Mouse (Mus musculus): ENCODE results near the gene Kcnmb4. TPM values are rescaled to one million over a fixed set of nuclear protein-coding genes. Genes with fewer than 3 reads are reported as not detected.

The Kcnmb4 gene
- polyA plus RNA-seq, 1 experiment from 2014 or later, result 27.5 TPM

DNA sequence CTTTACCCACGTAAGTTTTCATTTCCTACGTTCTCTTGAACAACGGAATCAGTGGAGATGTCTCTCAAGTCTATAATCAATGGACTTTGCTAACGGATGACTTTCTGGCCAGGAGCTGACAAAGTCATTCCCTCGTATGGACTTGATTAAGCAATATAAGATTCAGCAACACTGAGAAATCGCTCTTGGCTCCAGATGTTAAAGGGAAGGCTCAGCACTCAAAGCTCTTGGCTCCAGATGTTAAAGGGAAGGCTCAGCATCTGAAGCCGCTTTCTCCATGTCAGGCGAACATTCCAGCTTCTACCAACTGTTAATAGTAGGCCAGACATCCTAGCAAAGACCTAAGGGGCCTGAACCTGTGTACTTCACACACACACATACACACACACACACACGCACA, 26.5 kb downstream of the Kcnmb4 start:
- Histone ChIP-seq H3K9me3 (no peaks in the 10 kb centered on the region), H3K4me1 (replicated peaks) (0 out of 2 replicates have a peak, but pooled peaks cover 3% of the 10 kb centered on the region), H3K9ac (no peak overlapping the region), H3K27ac (no peak overlapping the region), H3K27me3 (no peaks in the 10 kb centered on the region), H3K4me2 (no peak overlapping the region), H3K4me3 (no peak overlapping the region), H3K36me3 (peaks cover 15% of the 10 kb centered on the region)
- 89% methylated on average over 9 of the region's 9 CpGs for WGBS
- ATAC-seq (ENCODE audit: low FRiP score), result no peak

GRCm38 (mm10) chr10:116446040-116446439, 27.6 kb downstream of the Kcnmb4 start:
- H3K4me2 ChIP-seq, result no peak overlapping the region
- no peaks in the 10 kb centered on the region for H3K9me3 ChIP-seq
- no peak overlapping the region for H3K27ac ChIP-seq
- no peaks in the 10 kb centered on the region for H3K27me3 ChIP-seq
- WGBS, result 94% methylated on average over 11 of the region's 12 CpGs
- no peak overlapping the region for H3K4me3 ChIP-seq
- ATAC-seq (ENCODE audit: low FRiP score), result no peak
- H3K9ac ChIP-seq, result no peak overlapping the region
- H3K36me3 ChIP-seq, result peaks cover 15% of the 10 kb centered on the region
- 0 out of 2 replicates have a peak, but pooled peaks cover 3% of the 10 kb centered on the region for H3K4me1 ChIP-seq (replicated peaks)

DNA sequence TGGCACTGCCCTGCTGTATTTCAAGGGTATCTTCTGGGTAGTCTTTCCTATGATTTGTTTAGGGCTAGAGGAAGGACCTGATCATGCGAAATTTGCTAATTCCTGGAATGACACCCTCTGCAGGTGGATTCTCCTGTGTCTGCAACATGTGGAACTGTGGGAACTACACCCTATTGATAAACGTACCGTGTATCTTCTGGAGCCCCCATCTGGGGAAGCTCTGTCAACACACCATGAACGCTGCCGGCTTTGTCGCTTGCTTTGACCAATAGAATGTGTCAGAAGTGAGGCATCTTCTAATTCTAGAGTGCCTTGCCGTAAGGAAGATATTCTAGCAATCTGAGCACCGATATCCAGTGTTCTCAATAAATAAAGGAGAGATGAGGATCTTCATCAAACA, 28.9 kb downstream of the Kcnmb4 start:
- Histone ChIP-seq H3K4me1 (replicated peaks) (no peaks in the 10 kb centered on the region), H3K36me3 (peaks cover 19% of the 10 kb centered on the region), H3K4me2 (no peak overlapping the region), H3K4me3 (no peak overlapping the region), H3K27ac (no peak overlapping the region), H3K9ac (no peak overlapping the region), H3K9me3 (no peaks in the 10 kb centered on the region), H3K27me3 (no peaks in the 10 kb centered on the region)
- no peak for ATAC-seq (ENCODE audit: low FRiP score)
- 95% methylated on average over 8 of the region's 8 CpGs for WGBS

DNA sequence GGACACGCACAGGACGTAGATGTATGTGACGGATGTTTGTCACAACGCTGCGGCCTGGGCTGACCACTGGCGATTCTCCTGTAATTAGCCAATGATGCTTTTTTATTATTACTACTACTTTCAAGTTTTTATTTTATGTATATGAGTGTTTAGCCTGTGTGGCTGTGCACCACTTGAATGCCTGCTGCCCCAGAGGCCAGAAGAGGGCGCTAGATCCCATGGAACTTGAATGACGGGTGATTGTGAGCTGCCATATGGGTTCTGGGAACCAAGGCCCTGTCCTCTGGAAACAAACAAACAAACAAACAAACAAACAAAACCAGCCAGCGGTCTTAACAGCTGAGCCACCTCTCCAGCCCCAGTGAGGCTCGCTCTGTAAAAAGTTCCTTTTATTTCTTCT, 29.3 kb downstream of the Kcnmb4 start:
- Histone ChIP-seq H3K4me1 (replicated peaks) (no peaks in the 10 kb centered on the region), H3K4me2 (no peak overlapping the region), H3K9me3 (0 out of 2 replicates have a peak, but pooled peaks cover under 1% of the 10 kb centered on the region), H3K4me3 (no peak overlapping the region), H3K27me3 (no peaks in the 10 kb centered on the region), H3K27ac (no peak overlapping the region), H3K9ac (no peak overlapping the region), H3K36me3 (peaks cover 20% of the 10 kb centered on the region)
- ATAC-seq (ENCODE audit: low FRiP score), result no peak
- 97% methylated on average over 10 of the region's 10 CpGs for WGBS

DNA sequence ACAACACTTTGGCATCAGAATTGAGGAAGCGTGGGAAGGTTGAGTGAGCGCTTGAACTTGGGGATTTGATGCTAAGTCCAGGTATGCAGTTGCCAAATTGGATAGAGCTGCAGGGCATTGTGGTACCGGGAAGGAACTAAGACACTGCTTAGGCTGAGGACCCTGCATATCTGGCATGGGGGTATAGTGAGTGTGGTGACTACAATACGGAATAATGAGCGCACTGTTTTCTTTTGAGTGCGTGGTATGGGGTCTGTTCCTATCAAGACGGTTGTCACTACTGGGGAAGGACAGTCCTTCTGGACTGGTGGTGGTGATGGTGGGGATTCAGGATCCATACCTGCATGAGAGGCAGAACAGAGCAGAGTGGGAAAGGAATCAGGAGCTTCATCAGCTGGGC, 32.7 kb downstream of the Kcnmb4 start:
- no peaks in the 10 kb centered on the region for H3K27me3 ChIP-seq
- H3K9me3 ChIP-seq, result peaks cover 8% of the 10 kb centered on the region; the same call in 1 of the 2 replicates
- H3K9ac ChIP-seq, result no peak overlapping the region
- H3K4me1 ChIP-seq (replicated peaks), result no peaks in the 10 kb centered on the region
- no peak overlapping the region for H3K27ac ChIP-seq
- no peak overlapping the region for H3K4me3 ChIP-seq
- 94% methylated on average over 7 of the region's 7 CpGs for WGBS
- no peak overlapping the region for H3K4me2 ChIP-seq
- no peak for ATAC-seq (ENCODE audit: low FRiP score)
- H3K36me3 ChIP-seq, result peaks cover 29% of the 10 kb centered on the region

GRCm38 (mm10) chr10:116440088-116440487, 33.6 kb downstream of the Kcnmb4 start:
- 93% methylated on average over 10 of the region's 10 CpGs for WGBS
- no peak overlapping the region for H3K4me3 ChIP-seq
- ATAC-seq (ENCODE audit: low FRiP score), result no peak
- no peak overlapping the region for H3K9ac ChIP-seq
- peaks cover 28% of the 10 kb centered on the region for H3K36me3 ChIP-seq
- H3K4me1 ChIP-seq (replicated peaks), result no peaks in the 10 kb centered on the region
- H3K27me3 ChIP-seq, result no peaks in the 10 kb centered on the region
- no peak overlapping the region for H3K27ac ChIP-seq
- no peak overlapping the region for H3K4me2 ChIP-seq
- H3K9me3 ChIP-seq, result peaks cover 8% of the 10 kb centered on the region; the same call in 1 of the 2 replicates

GRCm38 (mm10) chr10:116435455-116435854, 38.2 kb downstream of the Kcnmb4 start:
- H3K9ac ChIP-seq, result no peak overlapping the region

GRCm38 (mm10) chr10:116432421-116432820, 41.3 kb downstream of the Kcnmb4 start:
- Histone ChIP-seq H3K4me1 (replicated peaks) (no peaks in the 10 kb centered on the region), H3K27me3 (no peaks in the 10 kb centered on the region), H3K36me3 (peaks cover 15% of the 10 kb centered on the region), H3K9ac (no peak overlapping the region), H3K9me3 (peaks cover 8% of the 10 kb centered on the region; the same call in 1 of the 2 replicates), H3K4me2 (no peak overlapping the region), H3K4me3 (no peak overlapping the region), H3K27ac (no peak overlapping the region)
- WGBS, result 81% methylated on average over 7 of the region's 7 CpGs
- no peak for ATAC-seq (ENCODE audit: low FRiP score)

More at GRCm38 (mm10) chr10:116435455-116435854, 38.2 kb downstream of the Kcnmb4 start:
- Histone ChIP-seq H3K27me3 (no peaks in the 10 kb centered on the region), H3K4me2 (no peak overlapping the region), H3K36me3 (peaks cover 10% of the 10 kb centered on the region), H3K4me1 (replicated peaks) (no peaks in the 10 kb centered on the region), H3K4me3 (no peak overlapping the region), H3K27ac (no peak overlapping the region), H3K9me3 (peaks cover 8% of the 10 kb centered on the region; the same call in 1 of the 2 replicates)
- ATAC-seq (ENCODE audit: low FRiP score), result no peak
- WGBS, result 82% methylated on average over 12 of the region's 12 CpGs

- peaks cover 24% of the 10 kb centered on the region for H3K36me3 ChIP-seq
- no peak for ATAC-seq (ENCODE audit: low FRiP score)
- 94% methylated on average over 26 of the region's 26 CpGs for WGBS
- peaks cover 8% of the 10 kb centered on the region; the same call in 1 of the 2 replicates for H3K9me3 ChIP-seq
- H3K27me3 ChIP-seq, result no peaks in the 10 kb centered on the region
- no peak overlapping the region for H3K4me2 ChIP-seq
- H3K4me3 ChIP-seq, result no peak overlapping the region
- no peaks in the 10 kb centered on the region for H3K4me1 ChIP-seq (replicated peaks)
- no peak overlapping the region for H3K27ac ChIP-seq
- no peak overlapping the region for H3K9ac ChIP-seq
Observed at GRCm38 (mm10) chr10:116428026-116428780, 45.5 kb downstream of the Kcnmb4 start.

DNA sequence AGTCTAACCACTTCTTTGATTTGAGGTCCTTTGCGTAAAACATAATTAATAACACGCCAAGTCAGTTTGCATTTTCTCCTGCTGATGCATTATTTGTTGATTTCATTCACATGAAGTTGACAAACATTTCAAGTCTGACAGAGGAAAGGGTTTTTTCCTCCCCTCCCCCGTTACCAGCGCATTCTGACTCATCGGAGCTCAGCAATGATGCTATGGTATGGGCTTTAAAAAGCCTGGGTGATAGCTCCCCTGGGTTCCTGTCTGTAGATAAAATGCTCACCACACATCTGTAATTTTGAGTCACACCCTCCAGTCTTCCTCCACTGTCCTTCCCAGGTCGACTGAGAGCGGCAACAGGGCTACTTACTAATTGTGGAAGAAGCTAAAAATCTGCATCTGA, 47.5 kb downstream of the Kcnmb4 start:
- no peaks in the 10 kb centered on the region for H3K27me3 ChIP-seq
- no peak overlapping the region for H3K4me2 ChIP-seq
- no peaks in the 10 kb centered on the region for H3K4me1 ChIP-seq (replicated peaks)
- no peak for ATAC-seq (ENCODE audit: low FRiP score)
- 87% methylated on average over 7 of the region's 7 CpGs for WGBS
- peaks cover 24% of the 10 kb centered on the region for H3K36me3 ChIP-seq
- H3K27ac ChIP-seq, result no peak overlapping the region
- no peak overlapping the region for H3K9ac ChIP-seq
- peaks cover 11% of the 10 kb centered on the region; the same call in 1 of the 2 replicates for H3K9me3 ChIP-seq
- H3K4me3 ChIP-seq, result no peak overlapping the region

DNA sequence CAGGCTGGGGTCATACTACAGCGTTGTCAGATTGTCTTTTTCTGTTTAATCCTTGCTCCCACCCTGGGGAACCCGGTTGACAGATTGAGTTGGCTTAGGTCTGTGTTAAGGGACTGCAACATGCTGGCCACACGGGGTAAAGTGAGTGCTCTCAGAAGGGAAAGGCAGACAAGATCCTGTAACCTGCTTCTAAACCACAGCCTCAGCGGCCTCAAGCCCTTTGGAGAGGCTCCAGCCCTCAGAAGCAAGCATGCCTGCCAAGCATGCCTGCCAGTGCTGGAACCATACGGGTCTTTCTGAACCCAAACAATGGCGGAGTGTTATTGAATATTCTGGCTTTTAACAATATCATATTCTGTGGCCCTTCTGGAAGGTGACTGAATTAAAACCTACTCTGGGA, 48.8 kb downstream of the Kcnmb4 start:
- Histone ChIP-seq H3K4me1 (replicated peaks) (0 out of 2 replicates have a peak, but pooled peaks cover 6% of the 10 kb centered on the region), H3K9me3 (peaks cover 11% of the 10 kb centered on the region; the same call in 1 of the 2 replicates), H3K36me3 (peaks cover 24% of the 10 kb centered on the region), H3K27ac (no peak overlapping the region), H3K4me3 (no peak overlapping the region), H3K9ac (no peak overlapping the region), H3K4me2 (no peak overlapping the region), H3K27me3 (no peaks in the 10 kb centered on the region)
- ATAC-seq (ENCODE audit: low FRiP score), result no peak
- WGBS, result 87% methylated on average over 6 of the region's 6 CpGs

GRCm38 (mm10) chr10:116422551-116422950, 51.1 kb downstream of the Kcnmb4 start:
- Histone ChIP-seq H3K4me3 (no peak overlapping the region), H3K4me1 (replicated peaks) (0 out of 2 replicates have a peak, but pooled peaks cover 6% of the 10 kb centered on the region), H3K36me3 (peaks cover 13% of the 10 kb centered on the region), H3K4me2 (no peak overlapping the region), H3K9ac (no peak overlapping the region), H3K9me3 (0 out of 2 replicates have a peak, but pooled peaks cover 3% of the 10 kb centered on the region), H3K27me3 (no peaks in the 10 kb centered on the region), H3K27ac (no peak overlapping the region)
- no peak for ATAC-seq (ENCODE audit: low FRiP score)
- WGBS, result 94% methylated on average over 2 of the region's 2 CpGs

GRCm38 (mm10) chr10:116420976-116421375, 52.7 kb downstream of the Kcnmb4 start:
- Histone ChIP-seq H3K9me3 (0 out of 2 replicates have a peak, but pooled peaks cover 3% of the 10 kb centered on the region), H3K4me2 (no peak overlapping the region), H3K27ac (no peak overlapping the region), H3K9ac (no peak overlapping the region), H3K4me1 (replicated peaks) (peaks cover 14% of the 10 kb centered on the region), H3K36me3 (peaks cover 9% of the 10 kb centered on the region), H3K27me3 (no peaks in the 10 kb centered on the region), H3K4me3 (no peak overlapping the region)
- no peak for ATAC-seq (ENCODE audit: low FRiP score)
- 70% methylated on average over 6 of the region's 6 CpGs for WGBS
